Mouse (Mus musculus): ENCODE data around the gene Ddx54. TPM values are rescaled to one million over a fixed set of nuclear protein-coding genes. Genes with fewer than 3 reads are reported as not detected.
A peak's percentile ranks its signal among the peaks of the same experiment; 100 is the strongest.

Ddx54 gene
- polyA plus RNA-seq, 1 experiment from 2014 or later = 46.9 TPM

GRCm38 (mm10) chr5:120604839-120605238 lies 7.7 kb upstream of the Ddx54 start:
- H3K36me3 ChIP-seq = no peaks in the 10 kb centered on the region; the same call in 1 of the 2 replicates
- peak overlapping the region; percentile 49; the same call in 1 of the 2 replicates for H3K9ac ChIP-seq (replicated peaks)
- no peaks in the 10 kb centered on the region for H3K9me3 ChIP-seq
- WGBS = 3% methylated on average over 6 of the region's 6 CpGs
- H3K27me3 ChIP-seq = no peaks in the 10 kb centered on the region
- peaks cover 13% of the 10 kb centered on the region for H3K4me1 ChIP-seq
- H3K4me2 ChIP-seq (replicated peaks) = peak overlapping the region; percentile 70
- ATAC-seq (replicated peaks) = peak; percentile 38; the same call in 1 of the 2 replicates
- peak overlapping the region; percentile 38 for H3K4me3 ChIP-seq
- peak overlapping the region; percentile 72 for H3K27ac ChIP-seq (replicated peaks)

GRCm38 (mm10) chr5:120605241-120605661 lies 7.3 kb upstream of the Ddx54 start:
- peak overlapping the region; percentile 49 for H3K9ac ChIP-seq (replicated peaks)
- H3K9me3 ChIP-seq = no peaks in the 10 kb centered on the region
- H3K27me3 ChIP-seq = no peaks in the 10 kb centered on the region
- ATAC-seq (replicated peaks) = peak; percentile 71
- WGBS = 3% methylated on average over 10 of the region's 10 CpGs
- H3K4me2 ChIP-seq (replicated peaks) = peak overlapping the region; percentile 70
- peak overlapping the region; percentile 72 for H3K27ac ChIP-seq (replicated peaks)
- peaks cover 17% of the 10 kb centered on the region for H3K4me1 ChIP-seq
- peak overlapping the region; percentile 38 for H3K4me3 ChIP-seq
- H3K36me3 ChIP-seq = no peaks in the 10 kb centered on the region; the same call in 1 of the 2 replicates

- no peaks in the 10 kb centered on the region for H3K9me3 ChIP-seq
- under 1% methylated on average over 8 of the region's 8 CpGs for WGBS
- peak overlapping the region; percentile 38 for H3K4me3 ChIP-seq
- peaks cover 19% of the 10 kb centered on the region for H3K4me1 ChIP-seq
- H3K27ac ChIP-seq (replicated peaks) = peak overlapping the region; percentile 72
- peak overlapping the region; percentile 49; the same call in 1 of the 2 replicates for H3K9ac ChIP-seq (replicated peaks)
- no peaks in the 10 kb centered on the region for H3K27me3 ChIP-seq
- no peaks in the 10 kb centered on the region; the same call in 1 of the 2 replicates for H3K36me3 ChIP-seq
- ATAC-seq (replicated peaks) = peak; percentile 76
- peak overlapping the region; percentile 70 for H3K4me2 ChIP-seq (replicated peaks)
Observed at GRCm38 (mm10) chr5:120605688-120606087, 6.9 kb upstream of the Ddx54 start.

- no peak overlapping the region for H3K9ac ChIP-seq (replicated peaks)
- WGBS = 75% methylated on average over 25 of the region's 25 CpGs
- H3K27me3 ChIP-seq = no peaks in the 10 kb centered on the region
- no peaks in the 10 kb centered on the region; the same call in 1 of the 2 replicates for H3K36me3 ChIP-seq
- no peak for ATAC-seq (replicated peaks)
- H3K4me3 ChIP-seq = no peak overlapping the region
- no peak overlapping the region for H3K27ac ChIP-seq (replicated peaks)
- H3K4me2 ChIP-seq (replicated peaks) = no peak overlapping the region
- peaks cover 29% of the 10 kb centered on the region for H3K4me1 ChIP-seq
- no peaks in the 10 kb centered on the region for H3K9me3 ChIP-seq
Observed at GRCm38 (mm10) chr5:120606590-120607200, 5.8 kb upstream of the Ddx54 start.

- H3K4me1 ChIP-seq = peaks cover 31% of the 10 kb centered on the region
- no peak overlapping the region for H3K9ac ChIP-seq (replicated peaks)
- H3K27ac ChIP-seq (replicated peaks) = no peak overlapping the region
- no peaks in the 10 kb centered on the region for H3K9me3 ChIP-seq
- 80% methylated on average over 3 of the region's 3 CpGs for WGBS
- no peaks in the 10 kb centered on the region for H3K27me3 ChIP-seq
- H3K36me3 ChIP-seq = no peaks in the 10 kb centered on the region; the same call in 1 of the 2 replicates
- no peak overlapping the region for H3K4me2 ChIP-seq (replicated peaks)
- H3K4me3 ChIP-seq = no peak overlapping the region
- no peak for ATAC-seq (replicated peaks)
Observed at GRCm38 (mm10) chr5:120607335-120607734, 5.2 kb upstream of the Ddx54 start.

GRCm38 (mm10) chr5:120609246-120609775 lies 3.2 kb upstream of the Ddx54 start:
- H3K27me3 ChIP-seq = no peaks in the 10 kb centered on the region
- H3K9me3 ChIP-seq = no peaks in the 10 kb centered on the region
- H3K4me1 ChIP-seq = peaks cover 38% of the 10 kb centered on the region
- no peak for ATAC-seq (replicated peaks)
- no peaks in the 10 kb centered on the region; the same call in 1 of the 2 replicates for H3K36me3 ChIP-seq
- WGBS = 72% methylated on average over 16 of the region's 16 CpGs
- no peak overlapping the region for H3K4me2 ChIP-seq (replicated peaks)
- H3K27ac ChIP-seq (replicated peaks) = no peak overlapping the region
- no peak overlapping the region for H3K4me3 ChIP-seq
- no peak overlapping the region for H3K9ac ChIP-seq (replicated peaks)

GRCm38 (mm10) chr5:120610906-120611305 lies 1.6 kb upstream of the Ddx54 start:
- 95% methylated on average over 5 of the region's 5 CpGs for WGBS
- peak overlapping the region; percentile 62; the same call in 1 of the 2 replicates for H3K4me3 ChIP-seq
- H3K9ac ChIP-seq (replicated peaks) = no peak overlapping the region

GRCm38 (mm10) chr5:120611416-120611815 lies 1.1 kb upstream of the Ddx54 start:
- Histone ChIP-seq H3K9me3 (no peaks in the 10 kb centered on the region), H3K4me3 (peak overlapping the region; percentile 62), H3K36me3 (no peaks in the 10 kb centered on the region; the same call in 1 of the 2 replicates), H3K27me3 (no peaks in the 10 kb centered on the region), H3K4me2 (replicated peaks) (peak overlapping the region; percentile 71), H3K4me1 (peaks cover 33% of the 10 kb centered on the region), H3K9ac (replicated peaks) (peak overlapping the region; percentile 71), H3K27ac (replicated peaks) (0 out of 2 replicates have a peak overlapping the region, but pooled peaks have one; percentile 91)
- no peak for ATAC-seq (replicated peaks)
- 53% methylated on average over 8 of the region's 8 CpGs for WGBS

More at GRCm38 (mm10) chr5:120610906-120611305, 1.6 kb upstream of the Ddx54 start:
- Histone ChIP-seq H3K27ac (replicated peaks) (no peak overlapping the region), H3K9me3 (no peaks in the 10 kb centered on the region), H3K4me1 (peaks cover 33% of the 10 kb centered on the region), H3K36me3 (no peaks in the 10 kb centered on the region; the same call in 1 of the 2 replicates), H3K4me2 (replicated peaks) (peak overlapping the region; percentile 71), H3K27me3 (no peaks in the 10 kb centered on the region)
- no peak for ATAC-seq (replicated peaks)

GRCm38 (mm10) chr5:120612822-120613604 lies 474 bp downstream of the Ddx54 start:
- Histone ChIP-seq H3K27me3 (no peaks in the 10 kb centered on the region), H3K36me3 (peaks cover 4% of the 10 kb centered on the region; the same call in 1 of the 2 replicates), H3K4me3 (peak overlapping the region; percentile 62), H3K4me1 (peaks cover 33% of the 10 kb centered on the region), H3K27ac (replicated peaks) (peak overlapping the region; percentile 91), H3K4me2 (replicated peaks) (peak overlapping the region; percentile 71), H3K9me3 (no peaks in the 10 kb centered on the region), H3K9ac (replicated peaks) (peak overlapping the region; percentile 71)
- peak; percentile 94 for ATAC-seq (replicated peaks)
- under 1% methylated on average over 68 of the region's 69 CpGs for WGBS

GRCm38 (mm10) chr5:120615903-120616302 lies 3.4 kb downstream of the Ddx54 start:
- Histone ChIP-seq H3K27me3 (no peaks in the 10 kb centered on the region), H3K4me3 (no peak overlapping the region), H3K4me2 (replicated peaks) (no peak overlapping the region), H3K9ac (replicated peaks) (no peak overlapping the region), H3K4me1 (peaks cover 17% of the 10 kb centered on the region), H3K27ac (replicated peaks) (no peak overlapping the region), H3K9me3 (no peaks in the 10 kb centered on the region), H3K36me3 (peaks cover 28% of the 10 kb centered on the region)
- no peak for ATAC-seq (replicated peaks)
- 97% methylated on average over 4 of the region's 4 CpGs for WGBS

- Histone ChIP-seq H3K4me2 (replicated peaks) (no peak overlapping the region), H3K4me1 (peaks cover 14% of the 10 kb centered on the region), H3K9me3 (no peaks in the 10 kb centered on the region), H3K9ac (replicated peaks) (no peak overlapping the region), H3K27ac (replicated peaks) (no peak overlapping the region), H3K36me3 (peaks cover 49% of the 10 kb centered on the region), H3K27me3 (no peaks in the 10 kb centered on the region), H3K4me3 (no peak overlapping the region)
- ATAC-seq (replicated peaks) = no peak
- 87% methylated on average over 12 of the region's 12 CpGs for WGBS
Observed at GRCm38 (mm10) chr5:120618778-120619177, 6.2 kb downstream of the Ddx54 start.

- no peaks in the 10 kb centered on the region for H3K9me3 ChIP-seq
- no peak overlapping the region for H3K4me2 ChIP-seq (replicated peaks)
- H3K4me3 ChIP-seq = no peak overlapping the region
- H3K4me1 ChIP-seq = peaks cover 9% of the 10 kb centered on the region; the same call in 1 of the 2 replicates
- H3K36me3 ChIP-seq = peaks cover 53% of the 10 kb centered on the region
- H3K27me3 ChIP-seq = no peaks in the 10 kb centered on the region
- H3K27ac ChIP-seq (replicated peaks) = no peak overlapping the region
- 18% methylated on average over 5 of the region's 5 CpGs for WGBS
- no peak overlapping the region for H3K9ac ChIP-seq (replicated peaks)
- ATAC-seq (replicated peaks) = no peak
Observed at GRCm38 (mm10) chr5:120619201-120619600, 6.7 kb downstream of the Ddx54 start.
